Mouse (Mus musculus) lung, postnatal 4 days (tissue): ENCODE measurements around the gene H2-Q1.
"Not testable (repeated sequence)": the region's sequence is repeated elsewhere in the genome, so short reads cannot be mapped to it uniquely, and the experiment has no call there.

Source experiments
- DNase-seq, 2 experiments: peaks; one replicate each; pipeline ENCODE4 v3.0.0; 2021

Gene H2-Q1

GRCm38 (mm10) chr17:35320327-35321081 lies at the start of gene H2-Q1:
Gene H2-Q1 (plus strand): TSS chr17:35320405.
- no peak for DNase-seq

- peak in 1 of 2 experiments; percentile 11 for DNase-seq
Observed at GRCm38 (mm10) chr17:35272249-35272648, 48.0 kb upstream of the H2-Q1 start.

GRCm38 (mm10) chr17:35274770-35275169 lies 45.4 kb upstream of the H2-Q1 start:
- peak; percentile 82 to 89 for DNase-seq

GRCm38 (mm10) chr17:35276304-35276864 lies 43.8 kb upstream of the H2-Q1 start:
- DNase-seq, result no peak

GRCm38 (mm10) chr17:35278049-35278448 lies 42.2 kb upstream of the H2-Q1 start:
- no peak for DNase-seq

- no peak for DNase-seq
Observed at GRCm38 (mm10) chr17:35278957-35279688, 41.1 kb upstream of the H2-Q1 start.

- no peak for DNase-seq
Observed at GRCm38 (mm10) chr17:35280276-35280675, 39.9 kb upstream of the H2-Q1 start.

- DNase-seq, result no peak
Observed at GRCm38 (mm10) chr17:35285431-35285830, 34.8 kb upstream of the H2-Q1 start.

GRCm38 (mm10) chr17:35295796-35296195 lies 24.4 kb upstream of the H2-Q1 start:
- peak; percentile 50 to 75 for DNase-seq

GRCm38 (mm10) chr17:35300261-35300945 lies 19.8 kb upstream of the H2-Q1 start:
- not testable (repeated sequence) for DNase-seq

GRCm38 (mm10) chr17:35301645-35302258 lies 18.5 kb upstream of the H2-Q1 start:
- peak; percentile 82 to 92 for DNase-seq

- DNase-seq, result no peak
Observed at GRCm38 (mm10) chr17:35303271-35303670, 16.9 kb upstream of the H2-Q1 start.

- no peak for DNase-seq
Observed at GRCm38 (mm10) chr17:35303756-35304350, 16.4 kb upstream of the H2-Q1 start.

GRCm38 (mm10) chr17:35304478-35304877 lies 15.7 kb upstream of the H2-Q1 start:
- DNase-seq, result no peak

- DNase-seq, result not testable (repeated sequence)
Observed at GRCm38 (mm10) chr17:35304921-35305320, 15.3 kb upstream of the H2-Q1 start.

- no peak for DNase-seq
Observed at GRCm38 (mm10) chr17:35318671-35319070, 1.5 kb upstream of the H2-Q1 start.

GRCm38 (mm10) chr17:35325124-35325523 lies 4.9 kb downstream of the H2-Q1 start:
- not testable (repeated sequence) for DNase-seq

- not testable (repeated sequence) for DNase-seq
Observed at GRCm38 (mm10) chr17:35326000-35326399, 5.8 kb downstream of the H2-Q1 start.

- DNase-seq, result not testable (repeated sequence)
Observed at GRCm38 (mm10) chr17:35329714-35330113, 9.5 kb downstream of the H2-Q1 start.

- not testable (repeated sequence) for DNase-seq
Observed at GRCm38 (mm10) chr17:35331546-35331945, 11.3 kb downstream of the H2-Q1 start.

- DNase-seq, result no peak
Observed at GRCm38 (mm10) chr17:35342071-35342671, 22.0 kb downstream of the H2-Q1 start, which contains the start of gene H2-Q2. Gene H2-Q2 (plus strand): TSS chr17:35342242.
